Mouse (Mus musculus): ENCODE measurements at regions not wholly inside any gene's neighbourhood (a gene's known extent, or its start where the extent isn't known, plus 50 kb on each side); places are given as distances from the start of the nearest gene placed in this dataset.

GRCm38 (mm10) chr11:31732958-31733357 is 61.3 kb upstream of the Bod1 start:
- Histone ChIP-seq H3K4me3 (ENCODE audit: control insufficient read depth in 1 of 2, insufficient read depth in 1 of 2, low read depth in 2 of 2, low read length in 2 of 2) (peak overlapping the region; percentile 18 to 49; a peak in 3 of 4 replicates), H3K9ac (ENCODE audit: control insufficient read depth, low read depth, low read length, poor library complexity, severe bottlenecking) (no peak overlapping the region), H3K79me2 (ENCODE audit: control insufficient read depth, insufficient read depth, low read length, poor library complexity) (no peaks in the 10 kb centered on the region), H3K36me3 (ENCODE audit: control insufficient read depth in 1 of 2, insufficient read depth in 2 of 2, low read length in 2 of 2) (no peaks in the 10 kb centered on the region), H3K27ac (ENCODE audit: control insufficient read depth, low read depth, low read length) (no peak overlapping the region), H3K27me3 (ENCODE audit: control insufficient read depth in 1 of 2, insufficient read depth in 2 of 2, low read length in 2 of 2) (no peaks in the 10 kb centered on the region; a peak in 1 of 4 replicates), H3K9me3 (replicated peaks; ENCODE audit: insufficient read depth, low read length) (no peaks in the 10 kb centered on the region), H3K4me1 (ENCODE audit: control insufficient read depth in 1 of 2, insufficient read depth in 2 of 2, low read length in 2 of 2) (peaks cover 0 to 4% of the 10 kb centered on the region in 2 experiments; a peak in 1 of 4 replicates)
- TF ChIP-seq MXI1 (IDR thresholded peaks at IDR 0.05; ENCODE audit: low read depth, low read length): peak; percentile 22; the same call in 1 of the 2 replicates
- no peak for TF ChIP-seq TAL1 (IDR thresholded peaks at IDR 0.05; ENCODE audit: low read length)
- no peak for TF ChIP-seq POLR2A (IDR thresholded peaks at IDR 0.05; ENCODE audit: control insufficient read depth in 1 of 2, insufficient read depth in 1 of 2, low read depth in 1 of 2, low read length in 2 of 2, poor library complexity in 1 of 2)
- TF ChIP-seq CHD2 (IDR thresholded peaks at IDR 0.05; ENCODE audit: low read length): no peak
- peak; percentile 9; the same call in 1 of the 2 replicates for TF ChIP-seq USF1 (IDR thresholded peaks at IDR 0.05; ENCODE audit: low read depth, low read length)
- no peak for TF ChIP-seq SIN3A (IDR thresholded peaks at IDR 0.05; ENCODE audit: low read length)
- TF ChIP-seq CHD1 (IDR thresholded peaks at IDR 0.05; ENCODE audit: low read depth, low read length): no peak
- no peak for DNase-seq (ENCODE audit: low read depth, low spot score)

DNA sequence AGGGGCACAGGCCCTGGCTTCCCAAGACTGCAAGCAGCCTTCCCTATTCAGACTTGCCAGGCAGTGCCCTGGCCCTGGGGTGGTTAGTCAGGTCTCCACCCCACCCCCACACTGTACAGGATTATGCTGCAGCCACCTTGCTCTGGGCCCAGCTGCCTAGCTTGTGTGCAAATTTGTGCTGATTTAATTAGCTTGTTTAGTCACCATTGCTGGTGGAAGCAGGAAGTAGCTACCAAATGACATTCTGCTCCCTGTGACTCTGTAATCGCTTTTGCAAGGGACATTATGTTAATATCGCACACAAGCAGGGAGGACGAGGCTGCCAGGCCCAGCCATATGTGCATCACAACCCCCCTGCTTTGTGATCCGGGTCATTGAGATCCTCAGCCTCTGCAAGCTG is 62.4 kb upstream of the Bod1 start:
- Histone ChIP-seq H3K36me3 (ENCODE audit: control insufficient read depth in 1 of 2, insufficient read depth in 2 of 2, low read length in 2 of 2) (no peaks in the 10 kb centered on the region), H3K9ac (ENCODE audit: control insufficient read depth, low read depth, low read length, poor library complexity, severe bottlenecking) (no peak overlapping the region), H3K4me1 (ENCODE audit: control insufficient read depth in 1 of 2, insufficient read depth in 2 of 2, low read length in 2 of 2) (peaks cover 0 to 4% of the 10 kb centered on the region in 2 experiments; a peak in 1 of 4 replicates), H3K27me3 (ENCODE audit: control insufficient read depth in 1 of 2, insufficient read depth in 2 of 2, low read length in 2 of 2) (no peaks in the 10 kb centered on the region; a peak in 1 of 4 replicates), H3K27ac (ENCODE audit: control insufficient read depth, low read depth, low read length) (no peak overlapping the region), H3K4me3 (ENCODE audit: control insufficient read depth in 1 of 2, insufficient read depth in 1 of 2, low read depth in 2 of 2, low read length in 2 of 2) (no peak overlapping the region), H3K79me2 (ENCODE audit: control insufficient read depth, insufficient read depth, low read length, poor library complexity) (no peaks in the 10 kb centered on the region), H3K9me3 (replicated peaks; ENCODE audit: insufficient read depth, low read length) (no peaks in the 10 kb centered on the region)
- DNase-seq (ENCODE audit: low read depth, low spot score): no peak
- TF ChIP-seq MYB (IDR thresholded peaks at IDR 0.05; ENCODE audit: low read depth, low read length) (no peak), CHD1 (IDR thresholded peaks at IDR 0.05; ENCODE audit: low read depth, low read length) (no peak), GABPA (IDR thresholded peaks at IDR 0.05; ENCODE audit: low read depth, low read length) (no peak), ZMIZ1 (IDR thresholded peaks at IDR 0.05; ENCODE audit: low read depth, low read length) (no peak), MXI1 (IDR thresholded peaks at IDR 0.05; ENCODE audit: low read depth, low read length) (no peak), JUND (IDR thresholded peaks at IDR 0.05; ENCODE audit: low read depth, low read length) (no peak), CTCF (IDR thresholded peaks at IDR 0.05 in 2 of 3, conservative IDR thresholded peaks at IDR 0.05 in 1 of 3; ENCODE audit: control insufficient read depth in 1 of 3, insufficient read depth in 1 of 3, low read depth in 2 of 3, low read length in 3 of 3, poor library complexity in 1 of 3, severe bottlenecking in 1 of 3) (no peak), POLR2AphosphoS5 (IDR thresholded peaks at IDR 0.05; ENCODE audit: borderline replicate concordance, low read depth, low read length) (no peak), MAX (IDR thresholded peaks at IDR 0.05; ENCODE audit: low read length) (no peak), CHD2 (IDR thresholded peaks at IDR 0.05; ENCODE audit: low read length) (no peak), KAT2A (conservative IDR thresholded peaks at IDR 0.05; ENCODE audit: low read depth, low read length) (no peak), MAZ (IDR thresholded peaks at IDR 0.05; ENCODE audit: low read depth, low read length) (no peak), MYC (IDR thresholded peaks at IDR 0.05; ENCODE audit: low read depth, low read length) (no peak), ETS1 (IDR thresholded peaks at IDR 0.05; ENCODE audit: low read depth, low read length) (no peak), EP300 (IDR thresholded peaks at IDR 0.05; ENCODE audit: low read depth in 1 of 2, low read length in 2 of 2) (no peak), SMC3 (IDR thresholded peaks at IDR 0.05; ENCODE audit: low read depth, low read length) (no peak)

Measured in MEL (cell line).